Mouse (Mus musculus) G1E (cell line): ENCODE results near the gene Zc3h10.

ENCODE experiments used
- CTCF ChIP-seq: IDR thresholded peaks from 2 replicates; pipeline ENCODE4 v1.5.1; 2012; ENCODE audit warnings: low read depth, low read length, inconsistent platforms, mixed read lengths
- GATA1 ChIP-seq: IDR thresholded peaks from 2 replicates; pipeline ENCODE4 v1.6.1; 2012; ENCODE audit warnings: borderline replicate concordance, low read length, inconsistent platforms, mixed read lengths
- GATA2 ChIP-seq: IDR thresholded peaks from 2 replicates; pipeline ENCODE4 v1.6.1; 2012; ENCODE audit warnings: low read depth, low read length, inconsistent platforms, borderline replicate concordance
- POLR2AphosphoS5 ChIP-seq: IDR thresholded peaks from 2 replicates; pipeline ENCODE4 v1.6.1; 2012; ENCODE audit warnings: low read depth, low read length, inconsistent platforms; ENCODE audit not compliant: insufficient replicate concordance
- TAL1 ChIP-seq: conservative IDR thresholded peaks from 2 replicates; pipeline ENCODE4 v1.6.1; 2012; ENCODE audit warnings: low read depth, low read length, inconsistent platforms, mixed read lengths

GRCm38 (mm10) chr10:128496509-128497077, 51.0 kb downstream of the Zc3h10 start:
- no peak for TF ChIP-seq GATA1
- TF ChIP-seq CTCF, result no peak
- TF ChIP-seq TAL1, result no peak
- no peak for TF ChIP-seq GATA2
- TF ChIP-seq POLR2AphosphoS5, result no peak
